Mouse (Mus musculus) intestine, embryonic 16.5 days (tissue): ENCODE results near the gene Runx1. TPM values are rescaled to one million over a fixed set of nuclear protein-coding genes. Genes with fewer than 3 reads are reported as not detected.
A peak's percentile ranks its signal among the peaks of the same experiment; 100 is the strongest.

ENCODE experiments used
- ATAC-seq: fragments of 200-750 bp; cut with Nextera tagmentation; 2 replicates; pipeline ENCODE4 v1.8.0; 2017; ENCODE audit warnings: moderate TSS enrichment, moderate library complexity
- H3K27ac ChIP-seq: fragments of 300-500 bp; sonication (generic); 2 replicates; pipeline ENCODE4 v1.5.1; 2014; ENCODE audit warnings: mild to moderate bottlenecking, low read length
- H3K27me3 ChIP-seq: fragments of 300-500 bp; sonication (generic); replicated peaks from 2 replicates; pipeline ENCODE4 v1.6.1; 2014; ENCODE audit warnings: low read length, control low read depth, mixed read lengths; ENCODE audit not compliant: control insufficient read depth, insufficient read depth
- H3K36me3 ChIP-seq: fragments of 300-500 bp; sonication (generic); 2 replicates; pipeline ENCODE4 v1.6.1; 2014; ENCODE audit warnings: low read length, control low read depth; ENCODE audit not compliant: control insufficient read depth, insufficient read depth
- H3K4me1 ChIP-seq: fragments of 300-500 bp; sonication (generic); 2 replicates; pipeline ENCODE4 v1.6.1; 2014; ENCODE audit warnings: low read length, control low read depth, mixed read lengths; ENCODE audit not compliant: control insufficient read depth, insufficient read depth
- H3K4me2 ChIP-seq: fragments of 300-500 bp; sonication (generic); 2 replicates; pipeline ENCODE4 v1.6.1; 2014; ENCODE audit warnings: low read depth, low read length, control low read depth
- H3K4me3 ChIP-seq: fragments of 300-500 bp; sonication (generic); 2 replicates; pipeline ENCODE4 v1.5.1; 2014; ENCODE audit warnings: mild to moderate bottlenecking, low read length
- H3K9ac ChIP-seq: fragments of 300-500 bp; sonication (generic); 2 replicates; pipeline ENCODE4 v1.6.1; 2014; ENCODE audit warnings: low read depth, low read length
- H3K9me3 ChIP-seq: fragments of 300-500 bp; sonication (generic); 2 replicates; pipeline ENCODE4 v1.6.1; 2016; ENCODE audit warnings: low read length, control low read depth; ENCODE audit not compliant: control insufficient read depth
- WGBS: fragments of 180-500 bp; shearing (Covaris S2); extraction: QIAGEN DNeasy Blood & Tissue Kit; methylation state at CpG from one replicate; pipeline ENCODE4 v1.1.7; 2014; 5-methylcytosine and 5-hydroxymethylcytosine counted together
- polyA plus RNA-seq: library from polyadenylated mRNA; unstranded; fragments of >200 nt; fragmentation: Nextera tagmentation; extraction: Ambion mirVana; gene quantifications from 2 replicates; pipeline ENCODE4 v1.2.1, GENCODE M21; 2015

Runx1 gene
- polyA plus RNA-seq, 1 experiment from 2014 or later, result 2.3 TPM

DNA sequence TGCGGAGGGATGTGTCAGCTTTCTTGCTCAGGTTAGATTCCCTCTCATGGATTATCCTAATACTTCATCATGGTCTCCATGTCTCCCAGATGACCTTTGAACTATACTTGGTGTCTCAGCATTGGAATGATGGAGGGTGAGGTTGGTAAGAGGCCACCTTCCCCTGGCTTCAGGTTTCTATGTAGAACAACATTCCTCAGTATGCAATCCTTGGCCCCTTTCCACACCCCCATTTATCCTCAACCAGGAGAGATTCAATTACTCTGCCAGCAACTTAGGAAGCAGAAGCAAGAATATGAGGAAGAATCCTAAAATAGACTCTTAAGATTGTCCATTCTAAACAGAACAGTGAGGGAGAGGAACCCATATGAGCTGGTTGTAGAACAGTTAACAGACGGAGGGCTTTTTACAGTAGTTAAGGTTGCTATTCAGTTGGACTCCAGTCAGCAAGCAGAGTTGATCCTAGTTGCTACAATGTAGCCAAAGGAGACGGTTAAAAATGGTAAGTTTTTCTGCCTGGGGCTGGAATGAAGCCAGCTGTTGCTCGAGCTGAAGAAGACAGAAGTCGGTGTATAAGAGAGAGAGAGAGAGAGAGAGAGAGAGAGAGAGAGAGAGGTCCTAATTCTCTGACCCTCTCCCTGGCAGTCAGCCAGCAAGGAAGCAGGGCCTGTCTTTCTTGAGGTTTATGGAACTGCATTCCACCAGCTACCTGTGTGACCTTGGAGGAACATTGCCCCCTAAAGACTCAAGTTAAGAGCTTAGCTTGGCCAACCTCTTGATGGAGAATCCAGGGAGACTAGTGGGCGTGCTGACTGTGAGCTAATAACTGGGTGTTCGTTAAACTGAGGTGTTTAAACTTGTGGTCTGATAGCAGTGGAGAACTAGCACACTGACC is 120.1 kb downstream of the Runx1 start:
- Histone ChIP-seq H3K9me3 (no peaks in the 10 kb centered on the region), H3K4me2 (no peak overlapping the region), H3K4me3 (no peak overlapping the region), H3K9ac (no peak overlapping the region), H3K4me1 (peaks cover 13% of the 10 kb centered on the region; the same call in 1 of the 2 replicates), H3K36me3 (no peaks in the 10 kb centered on the region), H3K27ac (peak overlapping the region; percentile 3; the same call in 1 of the 2 replicates), H3K27me3 (peaks cover 3% of the 10 kb centered on the region; the same call in 1 of the 2 replicates)
- WGBS, result 44% methylated on average over 7 of the region's 7 CpGs
- peak; percentile 77 for ATAC-seq

DNA sequence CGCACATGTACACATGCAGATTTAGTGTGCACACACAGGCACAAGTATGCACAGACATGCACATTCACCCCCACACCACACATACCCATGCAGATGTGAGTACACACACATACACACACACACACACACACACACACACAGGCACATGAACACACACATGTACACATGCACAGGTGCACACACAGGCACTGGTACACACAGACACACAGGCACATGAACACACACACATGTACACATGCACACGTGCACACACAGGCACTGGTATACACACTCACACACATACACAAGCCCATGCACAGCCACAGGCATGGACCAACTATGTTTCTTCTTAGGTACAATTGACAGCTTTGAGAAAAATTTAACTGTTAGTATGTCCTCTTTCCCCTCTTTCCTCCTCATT is 122.1 kb downstream of the Runx1 start:
- Histone ChIP-seq H3K4me2 (no peak overlapping the region), H3K9me3 (no peaks in the 10 kb centered on the region), H3K4me1 (peaks cover 21% of the 10 kb centered on the region), H3K36me3 (no peaks in the 10 kb centered on the region), H3K4me3 (no peak overlapping the region), H3K27me3 (peaks cover 12% of the 10 kb centered on the region), H3K27ac (no peak overlapping the region), H3K9ac (no peak overlapping the region)
- ATAC-seq, result no peak
- WGBS, result 94% methylated on average over 2 of the region's 2 CpGs

DNA sequence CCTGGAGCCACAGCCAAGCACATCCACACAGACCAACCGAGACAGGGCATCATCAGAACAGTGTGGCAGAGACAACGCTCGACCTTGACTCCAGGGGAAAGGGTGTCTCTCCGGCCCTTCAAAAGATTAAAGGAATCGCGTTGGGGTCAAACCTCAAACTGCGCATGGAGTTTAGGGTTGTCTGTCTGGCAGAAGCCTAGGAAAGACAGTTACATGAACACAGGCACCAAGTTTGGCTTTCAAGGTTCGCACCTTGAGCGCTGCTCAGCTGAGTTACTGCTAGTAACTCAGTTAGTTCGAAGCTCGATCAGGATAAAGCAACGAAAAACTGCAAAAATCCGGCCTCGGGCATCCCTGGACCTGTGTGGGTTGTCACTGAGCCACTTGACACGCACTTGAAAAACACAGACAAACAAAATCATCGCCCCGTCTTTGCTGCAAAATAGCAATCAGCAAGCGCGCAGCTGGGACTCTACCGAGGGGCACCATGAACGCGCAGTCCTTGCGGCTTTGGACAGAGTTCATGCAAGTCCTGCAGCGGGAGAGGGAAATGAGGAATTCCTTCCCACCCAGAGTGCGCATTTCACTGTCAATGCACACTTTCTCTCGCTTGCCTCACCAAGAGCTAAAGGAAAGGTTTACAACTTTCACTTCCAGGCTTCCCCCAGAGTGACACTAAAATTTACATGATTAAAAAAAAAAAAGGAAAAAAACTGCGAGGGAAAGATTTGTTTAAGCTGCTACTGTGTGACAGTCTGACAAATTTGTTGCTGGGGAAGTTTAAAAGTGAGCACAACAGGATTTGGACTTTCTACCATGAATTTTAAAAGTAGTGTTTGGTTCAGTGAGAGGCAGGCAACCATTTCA is 126.2 kb downstream of the Runx1 start:
- H3K4me1 ChIP-seq, result peaks cover 26% of the 10 kb centered on the region
- H3K4me3 ChIP-seq, result peak overlapping the region; percentile 12; the same call in 1 of the 2 replicates
- WGBS, result 5% methylated on average over 27 of the region's 27 CpGs
- H3K27me3 ChIP-seq, result peaks cover 19% of the 10 kb centered on the region
- H3K36me3 ChIP-seq, result no peaks in the 10 kb centered on the region
- H3K9ac ChIP-seq, result 0 out of 2 replicates have a peak overlapping the region, but pooled peaks have one; percentile 11
- ATAC-seq, result no peak
- H3K27ac ChIP-seq, result no peak overlapping the region
- H3K9me3 ChIP-seq, result no peaks in the 10 kb centered on the region
- H3K4me2 ChIP-seq, result peak overlapping the region; percentile 98; the same call in 1 of the 2 replicates

DNA sequence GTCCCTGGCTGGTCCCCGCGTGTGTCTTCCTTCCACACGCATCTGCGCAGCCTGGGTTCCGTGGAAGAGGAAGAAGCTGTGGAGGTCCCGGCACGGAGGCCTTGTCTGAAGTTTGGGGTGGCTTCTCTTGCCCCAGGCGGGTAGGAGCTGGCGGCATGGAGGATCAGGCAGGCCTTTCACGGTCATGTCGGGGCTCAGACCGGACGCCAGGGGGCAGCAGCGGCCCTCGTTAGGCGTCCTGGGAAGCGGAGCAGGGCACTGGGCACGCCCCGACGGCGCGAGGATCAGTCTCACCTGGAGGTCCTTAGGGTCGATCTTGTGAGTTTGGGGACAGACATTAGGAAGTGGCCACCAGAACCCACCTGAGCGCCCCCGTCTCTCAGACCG is 127.3 kb downstream of the Runx1 start:
- H3K4me1 ChIP-seq, result peaks cover 29% of the 10 kb centered on the region
- H3K9me3 ChIP-seq, result no peaks in the 10 kb centered on the region
- H3K4me2 ChIP-seq, result peak overlapping the region; percentile 98
- H3K27ac ChIP-seq, result peak overlapping the region; percentile 65
- ATAC-seq, result peak; percentile 77
- peak overlapping the region; percentile 72 for H3K9ac ChIP-seq
- peak overlapping the region; percentile 62 for H3K4me3 ChIP-seq
- no peaks in the 10 kb centered on the region for H3K36me3 ChIP-seq
- H3K27me3 ChIP-seq, result peaks cover 22% of the 10 kb centered on the region
- 0% methylated on average over 26 of the region's 26 CpGs for WGBS

DNA sequence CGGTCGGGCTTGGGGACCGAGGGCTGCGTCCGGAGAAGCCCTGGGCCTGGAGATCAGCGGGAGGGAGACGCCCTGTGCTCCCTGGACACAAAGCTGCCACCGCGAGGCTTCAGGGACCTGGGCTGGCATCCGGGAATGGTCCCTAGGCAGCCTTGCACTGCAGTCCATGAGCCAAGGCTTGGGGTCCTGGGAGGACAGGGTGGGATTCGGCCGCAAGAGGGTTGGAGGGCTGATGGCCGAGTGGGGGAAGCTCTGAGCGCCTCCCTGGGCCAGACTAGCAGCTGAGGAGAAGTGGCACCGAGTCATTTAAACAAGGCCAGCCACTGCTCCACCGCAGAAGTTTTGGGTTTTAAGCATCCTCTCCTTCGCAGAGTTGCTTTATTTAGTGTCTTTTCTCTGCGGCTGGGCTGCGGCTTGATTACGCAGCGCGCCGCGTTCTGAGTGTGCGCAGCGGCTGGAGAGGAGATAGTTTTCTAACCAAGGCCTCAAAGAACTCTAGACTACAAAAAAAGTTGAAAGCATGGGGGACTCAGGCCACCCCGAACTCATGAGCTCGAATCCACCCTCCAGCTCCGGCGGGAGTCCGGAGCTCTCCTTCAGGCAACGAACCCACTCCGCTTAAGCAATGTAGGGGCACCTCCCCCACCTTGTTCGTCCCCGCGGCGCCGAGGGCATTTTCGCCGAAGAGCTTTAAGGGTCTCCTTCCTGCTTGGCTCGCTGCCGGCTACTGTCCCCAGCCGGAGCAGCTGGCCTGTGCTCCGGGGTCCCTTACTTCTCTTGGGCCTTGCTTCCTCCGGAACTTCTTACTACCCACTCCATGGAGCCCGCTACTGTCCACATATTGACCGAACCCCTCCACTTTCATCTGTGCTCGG is 128.0 kb downstream of the Runx1 start:
- ATAC-seq, result peak; percentile 45
- H3K27ac ChIP-seq, result peak overlapping the region; percentile 65
- H3K4me3 ChIP-seq, result peak overlapping the region; percentile 62
- WGBS, result under 1% methylated on average over 48 of the region's 48 CpGs
- peak overlapping the region; percentile 98 for H3K4me2 ChIP-seq
- no peaks in the 10 kb centered on the region for H3K36me3 ChIP-seq
- H3K9me3 ChIP-seq, result no peaks in the 10 kb centered on the region
- peaks cover 26% of the 10 kb centered on the region for H3K27me3 ChIP-seq
- H3K9ac ChIP-seq, result peak overlapping the region; percentile 72
- H3K4me1 ChIP-seq, result peaks cover 29% of the 10 kb centered on the region

DNA sequence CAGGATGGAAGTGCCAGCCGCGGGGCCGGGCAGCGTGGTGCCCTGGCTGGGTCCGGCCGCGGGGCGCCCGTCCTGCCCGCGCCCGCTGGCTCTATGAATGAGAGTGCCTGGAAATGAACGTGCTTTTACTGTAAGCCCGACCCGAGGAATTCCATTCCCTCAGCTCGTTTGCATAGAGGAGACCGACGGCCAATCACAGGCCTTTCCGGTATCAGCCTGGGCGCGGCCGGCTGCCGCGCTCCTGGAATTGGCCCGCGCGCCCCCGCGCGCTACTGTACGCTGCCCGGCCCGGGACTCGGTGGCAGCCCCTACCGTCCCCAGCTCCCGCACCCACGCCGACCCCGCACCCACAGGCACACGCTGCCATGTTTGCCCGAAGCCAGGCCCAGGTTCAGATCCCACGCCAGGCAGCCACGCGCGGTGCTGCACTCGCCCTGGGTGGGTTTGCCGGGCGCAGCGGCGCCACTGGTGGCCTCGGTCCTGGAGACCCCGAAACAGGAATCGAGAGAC is 128.7 kb downstream of the Runx1 start:
- no peaks in the 10 kb centered on the region for H3K36me3 ChIP-seq
- H3K9ac ChIP-seq, result peak overlapping the region; percentile 72
- peak overlapping the region; percentile 65 for H3K27ac ChIP-seq
- H3K4me2 ChIP-seq, result peak overlapping the region; percentile 98
- peaks cover 29% of the 10 kb centered on the region for H3K4me1 ChIP-seq
- under 1% methylated on average over 53 of the region's 53 CpGs for WGBS
- peak overlapping the region; percentile 62 for H3K4me3 ChIP-seq
- peak; percentile 94 for ATAC-seq
- peaks cover 27% of the 10 kb centered on the region for H3K27me3 ChIP-seq
- H3K9me3 ChIP-seq, result no peaks in the 10 kb centered on the region

DNA sequence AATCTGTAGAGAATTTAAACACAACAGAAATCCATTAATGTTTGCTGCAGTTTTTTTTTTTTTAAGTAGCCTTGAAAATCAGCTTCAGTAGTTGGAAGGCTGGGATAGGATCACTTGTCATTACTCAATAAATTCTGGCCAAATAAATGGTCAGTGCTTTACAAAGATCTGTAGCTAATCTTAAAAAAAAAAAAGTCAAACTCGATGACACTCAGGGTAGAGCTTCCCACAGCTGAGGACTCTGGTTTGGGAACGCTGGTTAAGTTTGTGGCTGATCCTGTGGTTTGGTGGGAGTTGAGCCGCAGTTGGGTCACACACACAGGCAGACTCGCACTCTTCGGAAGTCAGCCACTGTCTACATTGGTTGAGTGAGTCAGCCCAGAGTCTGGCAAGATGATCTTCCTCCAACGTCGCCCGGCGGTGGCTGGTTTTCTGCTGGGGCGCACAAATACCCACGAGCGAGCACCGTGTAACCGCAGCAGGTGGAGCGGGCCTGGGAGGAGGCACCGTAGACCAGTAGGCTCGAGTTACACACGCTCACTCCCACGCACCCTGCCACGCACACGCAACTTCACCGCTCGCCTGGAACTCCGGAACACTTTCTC is 129.4 kb downstream of the Runx1 start:
- Histone ChIP-seq H3K27me3 (peaks cover 27% of the 10 kb centered on the region), H3K4me3 (peak overlapping the region; percentile 62), H3K9ac (peak overlapping the region; percentile 72), H3K9me3 (no peaks in the 10 kb centered on the region), H3K4me2 (peak overlapping the region; percentile 98), H3K4me1 (peaks cover 29% of the 10 kb centered on the region), H3K27ac (no peak overlapping the region), H3K36me3 (no peaks in the 10 kb centered on the region)
- peak; percentile 2; the same call in 1 of the 2 replicates for ATAC-seq
- whole genome bisulfite sequencing, result under 1% methylated on average over 24 of the region's 24 CpGs

DNA sequence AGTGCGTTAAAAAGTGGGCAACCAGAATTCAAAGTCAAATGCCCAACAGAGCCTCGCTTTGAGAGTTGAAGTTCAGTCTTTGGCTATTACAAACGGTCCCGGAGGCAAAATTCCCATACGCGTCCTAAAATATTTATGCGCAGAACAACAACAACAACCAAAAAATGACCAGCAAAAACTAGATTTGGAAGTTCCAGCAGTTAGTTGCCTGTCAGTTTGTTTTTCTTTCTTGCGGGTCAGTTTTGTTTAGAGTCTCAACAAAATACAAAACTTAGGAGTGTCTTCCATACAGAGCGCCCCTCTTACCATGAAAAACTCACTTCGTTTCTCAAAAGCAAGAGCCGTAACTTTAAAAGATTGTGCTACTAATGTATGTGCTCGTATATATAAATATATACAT is 130.0 kb downstream of the Runx1 start:
- H3K27me3 ChIP-seq, result peaks cover 27% of the 10 kb centered on the region
- no peak overlapping the region for H3K27ac ChIP-seq
- 11% methylated on average over 12 of the region's 12 CpGs for WGBS
- peak overlapping the region; percentile 47 for H3K4me3 ChIP-seq
- peak overlapping the region; percentile 56 for H3K4me2 ChIP-seq
- no peaks in the 10 kb centered on the region for H3K9me3 ChIP-seq
- ATAC-seq, result no peak
- peaks cover 29% of the 10 kb centered on the region for H3K4me1 ChIP-seq
- H3K36me3 ChIP-seq, result no peaks in the 10 kb centered on the region
- H3K9ac ChIP-seq, result peak overlapping the region; percentile 50
